Mouse (Mus musculus): ENCODE data around the gene Nfkb2. TPM values are rescaled to one million over a fixed set of nuclear protein-coding genes. Genes with fewer than 3 reads are reported as not detected.
A peak's percentile ranks its signal among the peaks of the same experiment; 100 is the strongest.

Nfkb2 gene
- total RNA-seq (2021), result 10 to 100 TPM in 1 of 2 experiments, 1 to 10 TPM in 1; 9.6 to 10.4 TPM
- long read RNA-seq, experiment 1, transcript Nfkb2-202 (22 exons, 3,141 nt), result minor isoform, 5 of 18 reads
- long read RNA-seq, experiment 1, transcript Nfkb2-201 (23 exons, 2,979 nt), result major isoform, 9 of 18 reads
- long read RNA-seq, experiment 1, partial matches to known transcripts, result 3 of 18 reads
- long read RNA-seq, experiment 1, other reads (novel, unspliced or antisense), result 1 of 18 reads
- long read RNA-seq, experiment 2, transcript Nfkb2-201 (23 exons, 2,979 nt), result major isoform, 6 of 14 reads
- long read RNA-seq, experiment 2, partial matches to known transcripts, result 5 of 14 reads
- long read RNA-seq, experiment 2, other reads (novel, unspliced or antisense), result 1 of 14 reads

- intact Hi-C loops (cut with DNase I; ENCODE audit: low total_unique reads), result no loop called here
- peak; percentile 95 for DNase-seq
Observed at GRCm38 (mm10) chr19:46304216-46304841, at the start of gene Nfkb2. Gene Nfkb2, plus strand, starts transcription at chr19:46304320.

GRCm38 (mm10) chr19:46264762-46265161 lies 39.4 kb upstream of the Nfkb2 start:
- intact Hi-C loops (cut with DNase I; ENCODE audit: low total_unique reads), result no loop called here
- DNase-seq, result no peak

- DNase-seq, result no peak
- intact Hi-C loops (cut with DNase I; ENCODE audit: low total_unique reads), result no loop called here
Observed at GRCm38 (mm10) chr19:46275307-46275706, 28.8 kb upstream of the Nfkb2 start.

- intact Hi-C loops (cut with DNase I; ENCODE audit: low total_unique reads), result no loop called here
- no peak for DNase-seq
Observed at GRCm38 (mm10) chr19:46282081-46282849, 21.9 kb upstream of the Nfkb2 start.

- DNase-seq, result no peak
- intact Hi-C loops (cut with DNase I; ENCODE audit: low total_unique reads), result no loop called here
Observed at GRCm38 (mm10) chr19:46284686-46285085, 19.4 kb upstream of the Nfkb2 start.

- intact Hi-C loops (cut with DNase I; ENCODE audit: low total_unique reads), result no loop called here
- no peak for DNase-seq
Observed at GRCm38 (mm10) chr19:46285631-46286030, 18.5 kb upstream of the Nfkb2 start.

- intact Hi-C loops (cut with DNase I; ENCODE audit: low total_unique reads), result no loop called here
- peak; percentile 27 for DNase-seq
Observed at GRCm38 (mm10) chr19:46286047-46286446, 18.1 kb upstream of the Nfkb2 start.

GRCm38 (mm10) chr19:46286926-46287325 lies 17.2 kb upstream of the Nfkb2 start:
- intact Hi-C loops (cut with DNase I; ENCODE audit: low total_unique reads), result no loop called here
- DNase-seq, result no peak

- DNase-seq, result no peak
- intact Hi-C loops (cut with DNase I; ENCODE audit: low total_unique reads), result no loop called here
Observed at GRCm38 (mm10) chr19:46287566-46287965, 16.6 kb upstream of the Nfkb2 start.

GRCm38 (mm10) chr19:46290535-46291105 lies 13.5 kb upstream of the Nfkb2 start:
- intact Hi-C loops (cut with DNase I; ENCODE audit: low total_unique reads), result no loop called here
- DNase-seq, result no peak

GRCm38 (mm10) chr19:46296938-46297337 lies 7.2 kb upstream of the Nfkb2 start:
- DNase-seq, result no peak
- intact Hi-C loops (cut with DNase I; ENCODE audit: low total_unique reads), result no loop called here

- no peak for DNase-seq
Observed at GRCm38 (mm10) chr19:46300294-46301045, 3.6 kb upstream of the Nfkb2 start.

GRCm38 (mm10) chr19:46302551-46302950 lies 1.6 kb upstream of the Nfkb2 start:
- DNase-seq, result no peak
- intact Hi-C loops (cut with DNase I; ENCODE audit: low total_unique reads), result no loop called here

More at GRCm38 (mm10) chr19:46300294-46301045, 3.6 kb upstream of the Nfkb2 start:
- intact Hi-C loops (cut with DNase I; ENCODE audit: low total_unique reads), result no loop called here

- intact Hi-C loops (cut with DNase I; ENCODE audit: low total_unique reads), result no loop called here
Observed at GRCm38 (mm10) chr19:46303251-46304215, 587 bp upstream of the Nfkb2 start.

GRCm38 (mm10) chr19:46304908-46305333 lies 801 bp downstream of the Nfkb2 start:
- DNase-seq, result no peak
- intact Hi-C loops (cut with DNase I; ENCODE audit: low total_unique reads), result no loop called here

More at GRCm38 (mm10) chr19:46303251-46304215, 587 bp upstream of the Nfkb2 start:
- DNase-seq, result no peak

GRCm38 (mm10) chr19:46305432-46306267 lies 1.5 kb downstream of the Nfkb2 start:
- intact Hi-C loops (cut with DNase I; ENCODE audit: low total_unique reads), result no loop called here
- DNase-seq, result peak; percentile 89

GRCm38 (mm10) chr19:46306268-46306610 lies 2.1 kb downstream of the Nfkb2 start:
- intact Hi-C loops (cut with DNase I; ENCODE audit: low total_unique reads), result no loop called here
- DNase-seq, result peak; percentile 3
